Mouse (Mus musculus): ENCODE data around the gene 1500009L16Rik. TPM values are rescaled to one million over a fixed set of nuclear protein-coding genes. Genes with fewer than 3 reads are reported as not detected.

Gene 1500009L16Rik
- polyA plus RNA-seq, 1 experiment from 2014 or later: 36.3 TPM

- Histone ChIP-seq H3K4me3 (replicated peaks) (no peak overlapping the region), H3K9me3 (replicated peaks) (no peaks in the 10 kb centered on the region), H3K27ac (no peak overlapping the region), H3K4me1 (no peaks in the 10 kb centered on the region), H3K36me3 (peaks cover 7% of the 10 kb centered on the region; the same call in 1 of the 2 replicates), H3K4me2 (no peak overlapping the region), H3K9ac (no peak overlapping the region), H3K27me3 (no peaks in the 10 kb centered on the region)
- peak; percentile 36; the same call in 1 of the 2 replicates for ATAC-seq (replicated peaks; ENCODE audit: low FRiP score)
These were observed 44.2 kb downstream of the 1500009L16Rik start for GRCm38 (mm10) chr10:83766882-83767281.

GRCm38 (mm10) chr10:83776272-83776878 is 53.7 kb downstream of the 1500009L16Rik start:
- no peak overlapping the region for H3K4me3 ChIP-seq (replicated peaks)
- no peaks in the 10 kb centered on the region for H3K27me3 ChIP-seq
- H3K9ac ChIP-seq: no peak overlapping the region
- no peak overlapping the region for H3K27ac ChIP-seq
- no peaks in the 10 kb centered on the region for H3K4me1 ChIP-seq
- WGBS: 40% methylated on average over 11 of the region's 11 CpGs
- peaks cover 8% of the 10 kb centered on the region; the same call in 1 of the 2 replicates for H3K9me3 ChIP-seq (replicated peaks)
- H3K4me2 ChIP-seq: no peak overlapping the region
- no peak for ATAC-seq (replicated peaks; ENCODE audit: low FRiP score)
- H3K36me3 ChIP-seq: no peaks in the 10 kb centered on the region

DNA sequence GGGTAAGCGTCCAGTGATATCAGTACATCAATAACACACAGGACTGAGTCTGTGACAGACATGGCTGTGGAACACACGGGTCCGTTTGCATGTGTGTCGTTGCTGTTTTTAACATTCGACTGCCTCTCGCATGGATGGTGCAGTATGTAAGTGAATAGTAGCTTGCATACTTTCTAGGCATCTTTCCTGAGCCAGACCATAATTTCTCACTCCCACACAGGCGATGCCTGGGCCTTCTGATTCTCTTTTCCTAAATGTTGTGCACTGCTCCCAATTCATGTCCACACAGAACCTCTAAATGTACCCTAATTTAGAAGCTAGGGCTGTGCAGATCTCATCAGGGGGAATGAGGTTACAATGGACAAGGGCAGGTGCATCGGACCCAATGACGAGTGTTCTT is 54.6 kb downstream of the 1500009L16Rik start:
- no peak overlapping the region for H3K27ac ChIP-seq
- no peak overlapping the region for H3K4me2 ChIP-seq
- no peaks in the 10 kb centered on the region for H3K27me3 ChIP-seq
- WGBS: 88% methylated on average over 9 of the region's 9 CpGs
- peaks cover 8% of the 10 kb centered on the region; the same call in 1 of the 2 replicates for H3K9me3 ChIP-seq (replicated peaks)
- no peak for ATAC-seq (replicated peaks; ENCODE audit: low FRiP score)
- no peak overlapping the region for H3K4me3 ChIP-seq (replicated peaks)
- no peak overlapping the region for H3K9ac ChIP-seq
- no peaks in the 10 kb centered on the region for H3K4me1 ChIP-seq
- H3K36me3 ChIP-seq: no peaks in the 10 kb centered on the region

DNA sequence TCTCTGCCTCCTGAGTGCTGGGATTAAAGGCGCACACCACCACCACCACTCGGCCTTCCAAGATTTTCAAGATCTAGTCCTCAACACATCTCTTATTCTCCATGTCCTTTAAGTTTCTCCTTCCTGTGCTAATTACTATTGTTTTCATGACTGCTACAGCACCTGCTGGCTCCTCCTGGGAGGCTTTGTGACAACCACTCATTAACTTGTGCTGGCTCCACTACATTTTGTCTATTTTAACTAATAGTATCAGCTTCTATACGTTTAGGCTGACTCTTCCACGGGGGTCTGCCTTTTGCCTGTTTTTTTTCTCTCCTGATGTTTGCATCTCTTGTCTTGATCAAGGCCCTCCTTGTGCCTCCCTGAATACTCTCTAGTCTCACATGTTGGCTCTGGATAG is 59.2 kb downstream of the 1500009L16Rik start:
- no peak for ATAC-seq (replicated peaks; ENCODE audit: low FRiP score)
- Histone ChIP-seq H3K27me3 (no peaks in the 10 kb centered on the region), H3K4me1 (peaks cover 11% of the 10 kb centered on the region; the same call in 1 of the 2 replicates), H3K9me3 (replicated peaks) (peaks cover 8% of the 10 kb centered on the region; the same call in 1 of the 2 replicates), H3K36me3 (no peaks in the 10 kb centered on the region), H3K9ac (no peak overlapping the region), H3K4me3 (replicated peaks) (no peak overlapping the region), H3K4me2 (no peak overlapping the region), H3K27ac (no peak overlapping the region)
- 89% methylated on average over 4 of the region's 4 CpGs for WGBS

DNA sequence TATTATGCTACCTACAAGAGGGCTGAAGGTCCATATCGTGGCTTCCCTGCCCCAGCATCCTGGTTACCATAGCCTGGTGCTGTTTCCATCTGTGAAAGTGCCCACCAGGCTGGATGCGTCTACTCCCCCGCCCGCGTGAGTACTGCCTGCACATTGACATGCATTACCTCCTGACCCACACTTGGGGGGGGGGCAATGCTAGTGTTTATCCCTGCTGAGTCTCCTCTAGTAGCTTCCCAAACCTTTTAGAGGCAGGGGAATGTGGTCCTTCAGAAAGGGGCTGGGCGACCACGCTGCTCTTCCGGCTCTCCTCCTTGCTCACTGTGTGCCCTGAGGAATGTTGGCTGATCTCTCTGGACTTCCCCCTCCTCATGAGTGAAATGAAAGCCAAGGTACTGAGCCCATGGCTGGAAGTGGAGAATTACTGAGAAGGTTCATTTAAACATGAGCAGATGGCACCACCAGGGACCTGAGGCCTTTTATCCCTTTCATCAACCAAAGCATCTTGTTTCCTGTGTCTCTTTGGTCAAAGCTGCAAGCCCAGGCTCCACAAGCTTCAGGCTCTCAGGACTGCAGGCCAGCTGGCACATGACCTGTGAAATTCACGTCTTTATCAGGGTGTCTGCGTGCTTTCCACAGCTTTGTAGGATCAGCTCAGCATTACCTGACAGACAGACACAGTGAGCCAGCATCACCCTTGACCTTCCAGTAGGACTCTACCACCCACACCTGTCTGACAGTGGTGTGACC is 59.9 kb downstream of the 1500009L16Rik start:
- Histone ChIP-seq H3K4me3 (replicated peaks) (no peak overlapping the region), H3K27ac (no peak overlapping the region), H3K27me3 (no peaks in the 10 kb centered on the region), H3K4me2 (no peak overlapping the region), H3K9ac (no peak overlapping the region), H3K36me3 (no peaks in the 10 kb centered on the region), H3K4me1 (peaks cover 11% of the 10 kb centered on the region; the same call in 1 of the 2 replicates), H3K9me3 (replicated peaks) (peaks cover 8% of the 10 kb centered on the region; the same call in 1 of the 2 replicates)
- no peak for ATAC-seq (replicated peaks; ENCODE audit: low FRiP score)
- 81% methylated on average over 10 of the region's 10 CpGs for WGBS

DNA sequence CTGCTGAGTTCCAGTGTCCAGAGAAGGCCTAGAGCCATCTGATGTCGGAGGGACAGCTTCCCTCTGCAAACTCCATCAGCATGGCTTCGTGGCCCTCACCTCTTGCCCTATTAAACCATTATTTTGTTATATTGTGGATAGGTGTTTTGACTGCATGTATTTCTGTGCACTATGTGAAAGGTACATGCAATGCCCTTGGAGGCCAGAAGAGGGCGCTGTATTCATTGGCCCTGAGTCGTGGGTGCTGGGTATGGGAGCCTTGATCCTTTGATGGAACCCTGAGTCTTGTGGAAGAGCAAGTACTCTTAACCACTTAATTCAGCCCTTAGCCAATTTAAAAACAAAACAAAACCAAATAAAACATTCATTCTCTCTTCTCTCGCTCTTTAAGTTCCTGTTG is 62.3 kb downstream of the 1500009L16Rik start:
- Histone ChIP-seq H3K27me3 (no peaks in the 10 kb centered on the region), H3K27ac (0 out of 2 replicates have a peak overlapping the region, but pooled peaks have one; percentile 18), H3K9me3 (replicated peaks) (no peaks in the 10 kb centered on the region), H3K4me1 (peaks cover 11% of the 10 kb centered on the region; the same call in 1 of the 2 replicates), H3K36me3 (no peaks in the 10 kb centered on the region), H3K9ac (no peak overlapping the region), H3K4me2 (no peak overlapping the region), H3K4me3 (replicated peaks) (no peak overlapping the region)
- ATAC-seq (replicated peaks; ENCODE audit: low FRiP score): no peak
- WGBS: 35% methylated on average over 5 of the region's 5 CpGs

GRCm38 (mm10) chr10:83785627-83786392 is 63.1 kb downstream of the 1500009L16Rik start:
- Histone ChIP-seq H3K36me3 (no peaks in the 10 kb centered on the region), H3K9me3 (replicated peaks) (no peaks in the 10 kb centered on the region), H3K4me3 (replicated peaks) (no peak overlapping the region), H3K4me2 (no peak overlapping the region), H3K4me1 (peaks cover 11% of the 10 kb centered on the region; the same call in 1 of the 2 replicates), H3K27ac (0 out of 2 replicates have a peak overlapping the region, but pooled peaks have one; percentile 18), H3K9ac (no peak overlapping the region), H3K27me3 (no peaks in the 10 kb centered on the region)
- WGBS: 34% methylated on average over 3 of the region's 3 CpGs
- no peak for ATAC-seq (replicated peaks; ENCODE audit: low FRiP score)

GRCm38 (mm10) chr10:83795088-83795487 is 72.4 kb downstream of the 1500009L16Rik start:
- no peak for ATAC-seq (replicated peaks; ENCODE audit: low FRiP score)
- no peaks in the 10 kb centered on the region for H3K36me3 ChIP-seq
- H3K9me3 ChIP-seq (replicated peaks): no peaks in the 10 kb centered on the region
- H3K4me3 ChIP-seq (replicated peaks): no peak overlapping the region
- no peaks in the 10 kb centered on the region for H3K27me3 ChIP-seq
- no peaks in the 10 kb centered on the region for H3K4me1 ChIP-seq
- H3K27ac ChIP-seq: no peak overlapping the region
- no peak overlapping the region for H3K4me2 ChIP-seq
- H3K9ac ChIP-seq: no peak overlapping the region

GRCm38 (mm10) chr10:83795500-83795899 is 72.8 kb downstream of the 1500009L16Rik start:
- 94% methylated on average over 4 of the region's 4 CpGs for WGBS
- no peaks in the 10 kb centered on the region for H3K9me3 ChIP-seq (replicated peaks)
- ATAC-seq (replicated peaks; ENCODE audit: low FRiP score): no peak

DNA sequence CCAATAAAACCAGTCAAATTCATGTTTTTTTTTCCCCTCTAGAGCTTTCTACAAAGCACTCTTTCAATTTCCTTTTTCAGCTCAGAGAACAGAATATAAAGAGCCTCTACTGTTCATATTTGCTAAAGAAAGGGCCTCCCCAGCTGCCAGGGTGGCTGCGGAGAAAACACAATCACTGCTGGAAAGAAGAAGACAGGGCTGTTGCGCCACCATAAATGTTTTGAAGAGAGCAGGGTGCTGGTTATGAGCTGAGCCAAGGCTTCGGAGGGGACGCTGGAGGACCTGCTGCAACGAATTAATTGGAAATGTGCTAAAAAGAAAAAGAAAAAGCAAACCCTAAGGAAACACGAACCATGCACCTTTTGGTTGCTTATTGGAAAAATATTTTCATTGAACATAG is 81.4 kb downstream of the 1500009L16Rik start:
- H3K4me3 ChIP-seq (replicated peaks): no peak overlapping the region
- peaks cover 4% of the 10 kb centered on the region; the same call in 1 of the 2 replicates for H3K27me3 ChIP-seq
- no peak overlapping the region for H3K27ac ChIP-seq
- WGBS: 78% methylated on average over 6 of the region's 6 CpGs
- H3K36me3 ChIP-seq: no peaks in the 10 kb centered on the region
- H3K9me3 ChIP-seq (replicated peaks): no peaks in the 10 kb centered on the region
- no peak for ATAC-seq (replicated peaks; ENCODE audit: low FRiP score)
- no peak overlapping the region for H3K9ac ChIP-seq
- peaks cover 32% of the 10 kb centered on the region for H3K4me1 ChIP-seq
- no peak overlapping the region for H3K4me2 ChIP-seq

More at GRCm38 (mm10) chr10:83795500-83795899, 72.8 kb downstream of the 1500009L16Rik start:
- Histone ChIP-seq H3K9ac (no peak overlapping the region), H3K36me3 (no peaks in the 10 kb centered on the region), H3K27me3 (no peaks in the 10 kb centered on the region), H3K4me3 (replicated peaks) (no peak overlapping the region), H3K4me2 (no peak overlapping the region), H3K27ac (no peak overlapping the region), H3K4me1 (no peaks in the 10 kb centered on the region)

GRCm38 (mm10) chr10:83805201-83805718 is 82.6 kb downstream of the 1500009L16Rik start:
- ATAC-seq (replicated peaks; ENCODE audit: low FRiP score): peak; percentile 69
- Histone ChIP-seq H3K4me3 (replicated peaks) (no peak overlapping the region), H3K27me3 (peaks cover 5% of the 10 kb centered on the region; the same call in 1 of the 2 replicates), H3K9ac (no peak overlapping the region), H3K9me3 (replicated peaks) (no peaks in the 10 kb centered on the region), H3K36me3 (no peaks in the 10 kb centered on the region), H3K27ac (peak overlapping the region; percentile 80), H3K4me1 (peaks cover 32% of the 10 kb centered on the region), H3K4me2 (peak overlapping the region; percentile 41)
- WGBS: 10% methylated on average over 11 of the region's 11 CpGs

Data from kidney, embryonic 15.5 days (tissue).